Mouse (Mus musculus): Measurements from ENCODE around the gene Gosr2.

Gene Gosr2

DNA sequence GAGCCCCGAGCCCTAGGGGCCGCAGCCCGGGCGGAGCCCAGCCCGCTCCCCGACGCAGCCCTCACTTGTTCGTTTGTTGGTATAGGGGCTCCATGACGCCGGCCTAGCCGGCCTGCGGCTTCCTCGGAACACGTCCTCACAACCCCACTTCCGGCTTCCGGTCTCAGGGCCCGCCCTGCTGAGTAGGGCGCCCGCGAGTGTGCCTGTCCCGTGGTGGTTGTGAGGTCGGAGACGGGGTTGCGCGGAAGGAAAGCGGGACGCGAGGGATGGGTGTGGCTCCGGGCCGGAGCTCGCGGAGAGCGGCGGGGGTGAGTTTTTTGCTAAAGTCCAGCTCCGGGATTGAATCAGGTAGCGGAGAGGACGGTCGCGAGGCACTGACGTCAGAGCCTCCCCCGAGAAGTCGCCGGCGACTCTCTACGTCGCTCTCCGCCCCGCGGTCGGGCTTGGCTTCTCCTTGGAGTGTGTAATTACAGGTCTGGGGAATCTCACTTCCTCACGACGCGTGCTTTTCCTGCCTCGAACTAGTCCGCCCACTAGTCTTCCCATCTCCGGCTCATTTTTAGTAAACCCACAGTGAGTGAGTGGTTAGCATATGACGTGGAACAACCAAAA is at the start of gene Gosr2:
Gene Gosr2, minus strand, starts transcription at position 334 of the 612 bp plus-strand sequence.
- peak; percentile 79 for DNase-seq (ENCODE audit: low spot score)

DNA sequence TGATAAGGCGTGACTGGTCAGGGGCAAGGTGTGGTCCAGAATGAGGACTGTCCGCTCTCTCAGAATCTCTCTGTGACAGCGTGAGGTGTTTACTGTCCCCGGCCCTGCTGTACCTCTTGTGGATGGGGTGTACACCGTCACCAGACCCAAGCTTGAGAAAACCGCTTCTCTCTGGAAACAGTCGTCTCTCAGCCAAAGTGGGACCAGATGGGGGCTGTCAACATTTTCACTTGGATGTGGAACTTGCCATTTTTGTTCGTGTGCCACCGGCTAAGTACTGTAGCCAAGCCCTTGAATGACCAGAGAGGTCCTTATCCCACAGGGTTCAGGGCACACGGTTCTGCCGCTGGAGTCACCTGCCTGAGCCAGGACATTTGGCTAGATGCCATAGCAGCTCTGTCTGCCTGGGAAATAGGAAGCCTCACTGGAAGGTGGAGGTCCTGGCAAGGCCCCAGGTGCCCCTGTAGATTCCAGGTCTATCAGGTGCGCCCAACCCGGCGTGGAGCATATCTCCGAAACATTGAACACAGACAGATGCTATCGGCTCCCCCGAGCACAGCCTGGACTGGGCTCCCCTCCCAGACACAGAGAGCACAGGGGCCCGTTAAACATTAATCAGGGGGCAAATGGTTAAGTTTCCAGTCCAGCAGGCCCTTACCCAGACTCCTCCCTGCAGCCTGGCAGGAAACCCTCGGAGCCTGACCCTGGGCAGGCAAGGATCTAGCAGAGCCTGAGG is 37.5 kb upstream of the Gosr2 start:
- no peak for DNase-seq (ENCODE audit: low spot score)

DNA sequence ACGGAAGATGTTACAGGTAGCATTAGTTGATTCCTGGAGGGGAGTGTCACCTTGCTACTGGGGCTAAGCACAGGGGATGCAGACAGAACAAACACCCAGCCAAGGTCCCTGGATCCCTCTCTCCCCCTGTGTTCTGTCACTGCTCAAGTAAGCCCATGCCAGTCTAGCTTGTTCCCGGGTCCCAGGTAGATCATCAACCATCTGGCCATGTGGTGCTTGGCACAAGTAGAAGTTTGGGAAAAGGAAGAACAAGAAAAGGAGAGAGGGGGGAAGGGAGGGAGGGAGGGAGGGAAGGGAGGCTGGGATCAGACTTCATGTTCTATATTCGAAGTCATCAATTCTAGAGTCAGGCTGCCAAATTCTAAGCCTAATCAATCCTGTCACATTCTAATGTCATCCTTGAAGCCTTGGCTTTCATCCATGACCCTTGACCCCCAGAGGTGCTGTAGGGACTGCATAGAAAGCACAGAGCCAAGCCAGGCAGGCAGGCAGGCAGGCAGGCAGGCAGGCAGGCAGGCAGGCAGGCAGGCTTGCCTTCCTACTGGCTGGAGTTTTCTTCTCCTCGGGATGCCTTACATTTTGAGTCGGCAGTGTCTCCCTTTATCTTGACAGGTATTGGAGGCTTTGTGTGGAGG is 36.8 kb upstream of the Gosr2 start:
- no peak for DNase-seq (ENCODE audit: low spot score)

DNA sequence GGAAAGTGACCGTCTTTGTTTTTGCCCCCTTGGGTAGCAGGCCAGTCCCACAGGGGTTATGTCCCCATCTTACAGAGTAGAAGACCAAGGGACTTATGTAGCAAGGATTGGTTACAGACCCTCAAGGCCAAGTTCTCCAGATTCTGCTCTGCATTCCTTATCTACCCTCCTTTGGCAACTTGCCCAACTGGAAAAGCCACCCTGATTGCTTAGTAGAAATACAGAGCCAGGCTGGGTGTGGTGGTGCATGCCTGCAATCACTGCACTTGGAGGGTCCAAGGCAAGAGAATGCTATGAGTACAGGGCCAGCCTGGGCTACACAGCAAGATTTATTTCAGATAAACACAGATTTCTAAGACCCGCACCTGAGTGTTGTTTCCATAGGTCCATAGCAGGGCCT is 36.3 kb upstream of the Gosr2 start:
- DNase-seq (ENCODE audit: low spot score), result no peak

DNA sequence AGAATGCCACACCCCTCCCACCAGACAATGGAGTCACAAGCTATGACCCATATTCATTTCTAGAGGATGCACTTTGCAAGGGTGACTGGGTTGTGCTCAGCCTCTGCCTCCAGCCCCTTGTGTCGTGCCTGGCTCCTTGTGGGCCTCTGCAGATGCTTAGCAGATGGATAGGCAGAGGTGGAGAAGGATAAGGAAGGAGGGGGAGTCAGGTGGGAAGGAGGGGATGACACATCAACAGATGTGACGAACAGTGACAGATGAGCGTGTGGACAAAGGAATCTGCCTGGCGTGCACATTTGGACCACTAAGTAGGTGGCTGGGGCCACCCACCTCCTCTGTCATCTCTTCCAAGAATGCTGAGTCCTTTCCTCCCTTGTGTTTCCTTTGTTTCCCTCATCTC is 35.4 kb upstream of the Gosr2 start:
- DNase-seq (ENCODE audit: low spot score), result no peak

DNA sequence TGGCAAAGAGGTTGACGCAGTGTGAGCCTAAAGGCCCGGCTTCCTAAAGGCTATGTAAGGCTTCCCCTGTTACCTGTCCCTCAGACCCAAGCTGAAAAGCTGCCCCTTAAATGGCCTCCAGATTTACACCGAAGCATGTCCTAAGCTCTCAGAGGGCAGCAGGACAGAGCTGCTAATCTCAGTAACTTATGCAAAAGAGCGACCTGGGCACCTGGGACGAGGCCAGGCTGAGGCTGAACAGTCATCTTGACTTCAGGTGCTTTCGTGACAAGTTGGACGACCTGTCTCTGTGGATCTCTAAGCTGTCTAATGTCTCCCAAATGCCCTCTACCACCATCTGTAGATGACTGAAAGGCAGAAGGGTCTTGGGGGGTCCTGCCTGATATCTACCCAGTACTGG is 34.6 kb upstream of the Gosr2 start:
- DNase-seq (ENCODE audit: low spot score), result no peak

DNA sequence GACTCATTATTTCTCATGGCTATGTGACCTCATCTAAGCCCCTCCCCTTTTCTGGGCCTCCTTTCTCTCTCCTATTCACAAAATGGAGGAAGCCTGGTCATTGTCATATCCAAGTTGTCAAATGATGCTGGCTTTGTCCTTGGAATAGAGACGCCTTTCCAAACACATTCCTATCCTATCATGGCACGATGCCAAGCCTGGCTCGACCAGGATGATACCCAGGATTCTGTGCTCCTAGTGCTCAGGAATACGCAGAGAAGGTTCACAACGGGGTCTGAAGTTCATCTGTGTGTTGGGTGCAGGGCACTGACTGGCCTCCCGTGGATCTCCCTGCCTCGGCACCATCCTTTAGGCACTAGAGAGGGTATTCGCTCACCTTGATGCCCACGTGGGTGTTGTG is 33.9 kb upstream of the Gosr2 start:
- DNase-seq (ENCODE audit: low spot score), result no peak

DNA sequence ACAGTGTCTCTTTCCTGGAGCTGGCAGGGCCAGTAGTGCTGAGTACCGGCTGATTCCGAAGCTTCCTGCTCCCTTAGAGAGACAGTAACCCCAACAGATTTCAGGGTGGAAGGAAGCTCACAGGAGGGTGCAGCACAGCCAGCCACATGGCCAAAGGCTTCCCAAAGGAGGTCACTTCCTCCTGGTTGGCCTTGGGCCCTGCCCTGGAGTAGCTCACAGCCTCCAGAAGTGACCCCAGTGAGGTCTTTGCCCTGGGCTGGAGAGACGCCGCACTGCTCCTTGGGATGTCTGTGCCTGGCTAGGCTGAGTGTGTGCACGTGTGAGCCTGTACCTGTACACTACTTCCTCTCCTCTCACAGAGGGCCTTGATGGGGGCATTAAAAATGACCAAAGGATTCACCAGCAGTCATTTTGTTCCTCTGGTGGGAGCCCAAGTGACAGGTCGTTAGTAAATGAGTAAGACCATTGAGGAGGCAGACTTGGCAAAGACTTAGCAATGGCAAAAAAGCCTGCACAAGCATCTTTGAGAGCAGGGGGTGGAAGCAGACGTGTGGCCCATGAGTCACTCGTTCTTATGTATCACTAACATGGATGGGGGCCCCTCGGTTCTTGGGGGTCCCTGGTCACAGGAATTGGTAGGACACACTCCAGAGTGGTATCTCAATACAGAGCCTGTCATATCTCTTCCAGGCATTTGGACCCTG is 31.7 kb upstream of the Gosr2 start:
- DNase-seq (ENCODE audit: low spot score), result no peak

DNA sequence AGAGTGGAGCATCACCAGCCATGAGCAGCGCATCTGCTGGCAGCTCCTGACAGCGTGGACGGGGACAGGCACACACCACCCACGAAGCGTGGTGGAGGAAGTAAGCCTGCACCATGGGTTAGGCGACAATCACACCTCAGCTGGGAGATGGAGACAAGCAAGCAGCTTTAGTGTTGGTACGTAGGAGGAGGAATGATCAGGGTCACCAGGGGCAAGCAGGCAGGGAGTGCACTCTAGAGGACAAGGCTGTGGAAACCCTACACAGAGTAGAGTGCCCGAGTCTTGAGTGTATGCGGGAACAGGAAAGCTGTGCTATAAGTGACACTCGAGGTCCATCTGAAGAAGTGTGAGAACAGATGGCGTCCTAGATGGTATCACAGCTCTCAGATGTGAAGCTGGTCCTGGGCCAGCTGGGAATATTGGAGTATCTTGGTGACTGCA is 26.7 kb upstream of the Gosr2 start:
- no peak for DNase-seq (ENCODE audit: low spot score)

DNA sequence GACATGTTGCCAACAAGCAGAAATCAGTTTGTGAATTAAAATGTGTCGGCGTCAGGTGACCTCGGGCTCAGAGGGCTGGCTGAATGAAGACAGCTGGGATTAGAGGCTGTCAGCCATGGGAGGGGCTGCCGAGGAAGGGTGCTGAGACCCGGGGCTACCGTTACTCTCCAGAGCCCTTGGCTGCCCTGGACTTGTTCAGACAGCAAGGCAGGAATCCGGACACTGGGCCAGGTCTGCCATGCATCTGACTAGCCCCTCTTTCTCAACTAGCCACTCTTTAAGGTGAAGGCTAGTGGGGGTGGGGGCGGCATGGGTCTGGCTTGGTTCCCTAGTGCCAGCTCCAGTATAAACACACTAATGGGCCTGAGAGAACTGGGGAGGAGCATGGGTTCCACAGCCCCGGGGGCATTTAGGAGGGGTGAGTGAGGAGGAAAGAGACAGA is 24.4 kb upstream of the Gosr2 start:
- no peak for DNase-seq (ENCODE audit: low spot score)

DNA sequence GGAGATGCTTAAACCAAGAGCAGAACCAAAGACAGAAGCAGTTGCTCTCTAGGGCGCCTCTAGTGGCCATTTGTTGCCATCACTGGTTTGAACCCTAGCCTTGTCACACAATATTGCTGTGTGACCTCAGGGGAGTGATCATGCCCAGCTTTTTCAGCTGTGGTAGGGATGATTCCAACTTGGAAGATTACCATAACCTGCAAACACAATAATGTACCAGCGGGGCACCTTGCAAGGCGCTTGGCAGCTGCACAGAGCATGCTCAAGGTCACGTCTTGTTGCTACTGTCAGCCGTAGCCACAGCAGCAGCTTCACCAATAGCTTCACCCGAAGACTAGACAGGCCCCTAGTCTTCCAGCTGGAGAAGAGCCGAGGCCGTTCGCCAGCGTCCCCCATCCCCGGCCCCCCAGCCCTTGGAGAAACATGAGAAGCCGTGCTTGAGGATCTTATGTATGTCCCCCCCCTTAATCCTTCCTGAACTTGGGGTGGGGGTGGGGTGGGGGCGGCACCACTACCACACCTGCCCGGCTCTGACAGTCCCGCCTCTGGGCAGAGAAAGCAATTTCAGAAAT is 23.9 kb upstream of the Gosr2 start:
- no peak for DNase-seq (ENCODE audit: low spot score)

DNA sequence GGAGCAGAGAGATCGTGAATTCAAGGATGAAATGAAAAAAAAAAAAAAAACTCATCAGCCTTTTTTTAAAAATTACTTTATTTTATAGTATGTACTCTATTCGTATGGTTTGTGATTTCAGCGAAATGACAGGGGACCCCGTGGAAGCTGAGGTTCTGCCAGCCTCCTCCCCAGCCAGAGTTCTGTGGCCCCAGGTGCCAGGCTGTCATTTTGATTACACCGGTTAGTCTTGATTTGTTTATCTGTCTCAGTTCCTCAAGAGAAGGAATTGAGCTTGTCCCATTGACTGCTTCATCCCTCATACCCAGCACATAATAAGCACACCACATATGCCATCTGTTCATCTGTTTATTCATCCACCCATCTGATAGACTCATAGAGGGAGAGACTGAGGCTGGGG is 21.7 kb upstream of the Gosr2 start:
- DNase-seq (ENCODE audit: low spot score), result no peak

DNA sequence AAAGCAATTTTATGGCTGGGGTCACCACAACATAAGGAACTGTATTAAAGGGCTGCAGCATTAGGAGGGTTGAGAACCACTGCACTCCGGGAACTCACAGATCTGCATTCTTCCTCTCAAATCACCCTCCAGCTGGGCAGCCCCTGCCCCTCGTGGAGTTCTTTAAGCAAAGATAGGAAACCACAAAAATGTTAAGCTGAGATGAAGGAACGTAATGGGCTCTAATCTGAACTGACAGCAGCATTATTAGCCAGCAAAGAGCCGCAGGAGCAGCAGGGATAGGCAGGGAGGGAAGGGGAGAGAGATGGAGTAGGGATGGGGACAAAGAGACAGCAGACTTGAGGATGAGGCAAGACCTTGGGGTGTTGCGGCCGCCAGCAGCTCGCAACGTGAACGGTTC is 19.3 kb upstream of the Gosr2 start:
- DNase-seq (ENCODE audit: low spot score), result no peak

DNA sequence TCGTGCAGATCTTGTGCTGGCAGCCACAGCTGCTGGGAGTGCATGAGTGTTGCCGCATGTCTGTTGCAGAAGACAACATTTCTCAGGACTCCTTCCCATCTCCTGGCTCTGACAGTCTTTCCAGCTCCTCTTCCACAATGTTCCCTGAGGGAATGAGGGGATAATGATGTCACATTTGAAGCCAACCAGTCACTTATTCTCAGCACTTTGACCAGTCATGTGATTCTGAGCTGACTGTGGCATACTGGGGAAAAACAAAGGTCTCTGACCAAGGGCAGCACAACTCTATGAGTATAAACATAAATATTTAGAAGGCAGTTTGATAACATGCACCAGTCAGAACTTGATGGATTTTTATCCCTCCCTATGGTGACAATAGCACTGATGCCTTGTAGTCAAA is 16.4 kb upstream of the Gosr2 start:
- no peak for DNase-seq (ENCODE audit: low spot score)

DNA sequence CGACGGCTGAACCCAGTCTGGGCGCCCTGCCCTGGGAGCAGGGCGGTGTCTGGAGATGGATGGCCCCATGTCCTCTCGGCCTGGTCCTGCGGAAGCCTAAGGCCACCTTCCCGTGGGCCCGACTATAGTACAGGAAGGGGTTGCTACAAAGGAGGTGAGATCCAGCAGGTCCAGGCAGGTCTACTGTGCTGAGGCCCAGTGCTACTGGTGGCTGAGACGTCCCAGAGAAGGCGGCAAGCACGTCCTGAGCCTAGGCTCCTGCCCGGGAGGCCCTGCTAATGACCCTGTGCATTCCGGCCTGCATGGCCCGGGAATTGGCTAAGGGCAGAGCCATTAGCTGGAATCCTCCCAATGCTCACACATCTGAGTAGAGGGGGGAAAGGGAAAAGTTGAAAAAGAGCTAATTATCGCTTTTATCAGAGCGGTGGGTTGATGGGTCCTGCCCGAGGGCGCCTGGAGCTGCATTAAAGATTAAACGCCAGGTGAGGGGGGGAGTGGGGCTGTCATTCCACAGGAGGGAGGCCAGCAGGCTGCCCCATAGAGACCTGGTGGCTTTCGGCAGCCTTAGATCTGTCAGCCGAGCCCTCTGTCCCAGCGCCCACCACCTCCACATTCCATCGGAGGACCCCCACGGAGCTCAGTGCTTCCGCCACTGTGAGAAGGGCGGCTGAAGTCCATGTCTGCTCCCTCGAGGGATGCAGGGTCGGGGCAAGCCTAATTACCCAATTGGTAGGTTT is 14.3 kb upstream of the Gosr2 start:
- no peak for DNase-seq (ENCODE audit: low spot score)

DNA sequence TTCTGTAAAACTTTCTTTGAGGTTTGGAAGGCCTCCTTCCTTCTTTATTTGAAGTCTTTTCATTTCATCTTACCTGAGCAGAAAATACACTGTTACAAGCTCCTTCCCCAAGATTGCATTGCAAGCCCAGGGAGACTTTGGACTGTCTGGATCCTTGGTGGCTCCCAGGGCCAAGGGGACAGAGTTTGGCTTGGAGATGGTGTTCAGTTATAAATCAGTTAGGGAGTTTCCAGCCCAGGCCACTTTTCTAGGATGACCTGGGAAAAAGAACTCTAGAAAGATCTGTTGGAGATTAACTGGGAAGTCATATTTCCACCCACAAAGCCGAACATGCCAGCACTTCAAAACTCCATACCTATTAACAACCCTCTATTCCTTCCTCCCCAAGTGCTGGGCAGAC is 12.3 kb upstream of the Gosr2 start:
- no peak for DNase-seq (ENCODE audit: low spot score)

DNA sequence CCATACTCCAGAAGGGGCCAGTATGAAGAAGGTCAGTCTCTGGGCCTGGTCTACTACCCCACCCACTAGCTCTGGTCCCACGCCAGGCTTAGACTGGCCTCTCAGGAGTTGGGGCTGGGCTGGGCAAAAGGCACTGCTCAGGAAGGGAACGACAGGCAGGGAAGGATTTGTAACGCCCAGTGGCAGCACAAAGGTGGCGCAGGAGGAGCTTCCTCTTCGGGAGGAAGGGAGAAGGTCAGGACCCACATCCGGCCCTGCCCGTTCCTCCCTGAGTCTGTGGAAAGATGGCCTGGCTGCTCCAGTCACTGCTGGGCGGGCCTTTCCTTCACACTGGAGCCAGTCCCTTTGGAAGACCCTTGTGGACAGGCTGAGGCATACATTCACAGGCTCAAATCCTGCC is 9.3 kb upstream of the Gosr2 start:
- no peak for DNase-seq (ENCODE audit: low spot score)

DNA sequence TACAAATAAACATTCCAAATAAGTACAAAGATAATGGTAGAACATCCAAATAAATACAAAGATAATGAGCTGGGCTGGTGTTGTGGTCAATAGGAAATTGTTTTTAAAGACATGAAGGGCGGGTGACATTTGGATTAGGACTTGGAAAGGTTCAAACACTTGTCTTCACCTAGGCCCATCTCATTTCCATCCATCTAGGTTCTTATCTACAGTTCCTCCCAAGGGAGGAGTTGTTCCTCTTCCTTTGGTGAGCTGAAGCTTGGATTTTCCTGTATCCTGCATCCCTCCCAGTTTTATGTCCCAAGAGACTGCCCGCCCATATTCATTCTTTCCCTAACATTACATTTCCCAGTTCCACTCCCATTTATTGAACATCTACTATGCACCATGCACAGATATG is 528 bp upstream of the Gosr2 start:
- DNase-seq (ENCODE audit: low spot score), result no peak

DNA sequence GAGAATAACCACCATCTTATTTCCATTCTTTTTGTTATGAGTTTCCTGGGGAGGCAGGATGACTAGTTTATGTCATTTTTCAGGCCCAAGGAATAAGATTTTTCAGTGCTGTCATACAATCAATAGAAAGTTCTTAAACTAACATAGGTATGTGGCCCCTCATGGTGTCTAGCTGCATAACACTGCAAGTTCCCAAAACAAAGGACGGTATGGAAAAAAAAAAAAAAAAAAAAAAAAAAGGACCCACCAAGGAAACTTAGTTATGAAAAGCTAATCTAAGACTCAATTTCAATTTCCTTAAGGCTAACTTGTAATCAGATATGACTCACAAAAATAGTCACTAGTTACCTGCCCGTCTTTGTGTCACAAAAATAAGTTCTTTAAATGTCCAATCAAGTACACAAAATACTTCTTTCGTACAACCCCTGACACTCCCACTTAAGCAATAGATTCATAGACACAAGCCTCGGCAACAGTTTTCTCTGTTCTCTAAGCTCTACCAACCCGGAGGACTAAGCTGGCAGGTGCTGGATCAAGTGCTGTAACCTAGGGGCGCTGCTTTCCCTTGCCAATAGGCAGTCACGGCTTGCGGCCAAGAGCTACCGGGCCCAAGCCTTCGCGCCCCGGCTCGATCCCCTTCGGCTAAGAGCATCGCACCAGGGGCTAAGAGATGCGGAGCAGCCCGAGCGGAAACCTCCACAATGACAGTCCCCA is 690 bp downstream of the Gosr2 start:
- no peak for DNase-seq (ENCODE audit: low spot score)

DNA sequence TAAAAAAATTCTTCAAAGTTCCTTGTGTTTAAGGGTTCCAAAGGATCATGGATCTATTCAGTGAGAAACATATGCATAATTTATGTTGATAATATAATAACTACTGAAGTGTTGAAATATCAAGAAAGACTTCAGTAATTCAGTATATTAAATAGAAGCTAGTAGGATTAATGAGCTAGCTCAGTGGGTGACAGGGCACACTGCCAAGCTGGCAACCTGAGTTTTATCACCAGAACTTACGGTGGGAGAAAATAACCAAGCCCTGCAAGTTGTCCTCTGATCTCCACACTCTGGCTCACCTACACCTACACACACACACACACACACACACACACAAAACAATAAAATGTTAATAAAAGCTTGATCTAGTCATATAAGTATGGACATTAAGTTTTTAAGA is 4.5 kb downstream of the Gosr2 start:
- no peak for DNase-seq (ENCODE audit: low spot score)

DNA sequence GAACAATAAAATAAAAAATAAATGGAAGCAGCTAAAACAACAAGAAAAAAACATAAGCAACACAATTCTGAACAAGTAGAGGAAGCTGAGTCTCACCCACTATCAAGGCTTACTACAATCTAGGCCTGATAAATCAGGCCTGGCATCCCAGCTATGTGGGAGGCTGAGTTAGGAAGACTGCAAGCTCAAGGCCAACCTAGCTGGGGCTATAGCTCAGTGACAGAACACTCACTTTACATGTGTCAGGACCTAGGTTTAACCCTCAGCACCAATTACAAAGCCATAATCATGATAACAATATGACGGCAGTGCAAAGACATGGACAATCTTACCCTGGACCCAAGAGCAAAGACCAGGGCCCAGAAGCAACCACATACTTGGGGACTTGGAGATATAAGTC is 6.7 kb downstream of the Gosr2 start:
- no peak for DNase-seq (ENCODE audit: low spot score)

All from ovary, postnatal 14 days (tissue).